Mouse (Mus musculus) forebrain, postnatal 0 days (tissue): Measurements from ENCODE around the gene Olfml2b. TPM values are rescaled to one million over a fixed set of nuclear protein-coding genes. Genes with fewer than 3 reads are reported as not detected.
A peak's percentile ranks its signal among the peaks of the same experiment; 100 is the strongest.

Source experiments
- ATAC-seq: fragments of 200-750 bp; cut with Nextera tagmentation; 2 replicates; pipeline ENCODE4 v1.8.0; 2017; ENCODE audit warnings: mild to moderate bottlenecking, moderate library complexity
- DNase-seq: peaks from one replicate; pipeline ENCODE4 v3.0.0-alpha.2; 2015
- H3K27ac ChIP-seq: fragments of 300-500 bp; sonication (generic); 2 replicates; pipeline ENCODE4 v1.5.1; 2014; ENCODE audit warnings: low read depth, mild to moderate bottlenecking, antibody characterized with exemption, low read length, moderate library complexity, mixed read lengths
- H3K27me3 ChIP-seq: fragments of 300-500 bp; sonication (generic); 2 replicates; pipeline ENCODE4 v1.6.1; 2014; ENCODE audit warnings: mild to moderate bottlenecking, low read length, mixed read lengths; ENCODE audit not compliant: insufficient read depth
- H3K36me3 ChIP-seq: fragments of 300-500 bp; sonication (generic); 2 replicates; pipeline ENCODE4 v1.6.1; 2014; ENCODE audit warnings: mild to moderate bottlenecking, moderate library complexity; ENCODE audit not compliant: insufficient read depth
- H3K4me1 ChIP-seq: fragments of 300-500 bp; sonication (generic); 2 replicates; pipeline ENCODE4 v1.6.1; 2014; ENCODE audit warnings: antibody characterized with exemption; ENCODE audit not compliant: insufficient read depth
- H3K4me2 ChIP-seq: fragments of 300-500 bp; sonication (generic); 2 replicates; pipeline ENCODE4 v1.6.1; 2014; ENCODE audit warnings: low read depth, mild to moderate bottlenecking, moderate library complexity
- H3K4me3 ChIP-seq: fragments of 300-500 bp; sonication (generic); 2 replicates; pipeline ENCODE4 v1.5.1; 2014; ENCODE audit warnings: low read depth, low read length, mixed read lengths
- H3K9ac ChIP-seq: fragments of 300-500 bp; sonication (generic); 2 replicates; pipeline ENCODE4 v1.6.1; 2014; ENCODE audit warnings: mild to moderate bottlenecking
- H3K9me3 ChIP-seq: fragments of 300-500 bp; sonication (generic); 2 replicates; pipeline ENCODE4 v1.6.1; 2016; ENCODE audit warnings: low read length
- CTCF ChIP-seq: sonication (generic); IDR thresholded peaks from 2 replicates; pipeline ENCODE4 v1.5.1; 2016; ENCODE audit warnings: antibody characterized with exemption, control low read depth, low read depth
- whole genome bisulfite sequencing: fragments of 180-500 bp; shearing (Covaris S2); extraction: QIAGEN DNeasy Blood & Tissue Kit; methylation state at CpG from one replicate; pipeline ENCODE4 v1.1.7; 2014; 5-methylcytosine and 5-hydroxymethylcytosine counted together
- polyA plus RNA-seq: library from polyadenylated mRNA; unstranded; fragments of >200 nt; fragmentation: Nextera tagmentation; extraction: Ambion mirVana; gene quantifications from 2 replicates; pipeline ENCODE4 v1.2.1, GENCODE M21; 2015
- total RNA-seq: library from RNA; depleted of rRNA; stranded (reverse); fragments of >200 nt; gene quantifications from 2 replicates; pipeline ENCODE4 v1.2.3, GENCODE M21; 2014

Gene Olfml2b
- total and polyA plus RNA-seq, 2 experiments from 2014 or later: 7.9 to 13.1 TPM

- Histone ChIP-seq H3K9ac (no peak overlapping the region), H3K4me3 (no peak overlapping the region), H3K27me3 (no peaks in the 10 kb centered on the region), H3K9me3 (no peaks in the 10 kb centered on the region), H3K4me1 (no peaks in the 10 kb centered on the region), H3K27ac (no peak overlapping the region), H3K36me3 (peaks cover 5% of the 10 kb centered on the region; the same call in 1 of the 2 replicates), H3K4me2 (no peak overlapping the region)
- TF ChIP-seq CTCF: no peak
- 86% methylated on average over 6 of the region's 6 CpGs for WGBS
- DNase-seq (no peak), ATAC-seq (no peak)
Observed at GRCm38 (mm10) chr1:170702958-170703357, 58.6 kb downstream of the Olfml2b start.

- Histone ChIP-seq H3K27me3 (no peaks in the 10 kb centered on the region), H3K9ac (no peak overlapping the region), H3K4me1 (no peaks in the 10 kb centered on the region), H3K4me3 (no peak overlapping the region), H3K4me2 (no peak overlapping the region), H3K9me3 (no peaks in the 10 kb centered on the region), H3K36me3 (peaks cover 6% of the 10 kb centered on the region; the same call in 1 of the 2 replicates), H3K27ac (no peak overlapping the region)
- DNase-seq (no peak), ATAC-seq (no peak)
- 88% methylated on average over 6 of the region's 6 CpGs for WGBS
- TF ChIP-seq CTCF: no peak
Observed at GRCm38 (mm10) chr1:170704103-170704502, 59.8 kb downstream of the Olfml2b start.

GRCm38 (mm10) chr1:170704911-170705594, 60.7 kb downstream of the Olfml2b start:
- Histone ChIP-seq H3K27me3 (no peaks in the 10 kb centered on the region), H3K36me3 (peaks cover 6% of the 10 kb centered on the region; the same call in 1 of the 2 replicates), H3K4me2 (no peak overlapping the region), H3K4me1 (no peaks in the 10 kb centered on the region), H3K4me3 (no peak overlapping the region), H3K9me3 (no peaks in the 10 kb centered on the region), H3K9ac (no peak overlapping the region), H3K27ac (no peak overlapping the region)
- 21% methylated on average over 4 of the region's 4 CpGs for WGBS
- peak; percentile 50 for ATAC-seq
- peak; percentile 43 for DNase-seq
- no peak for TF ChIP-seq CTCF

- no peaks in the 10 kb centered on the region for H3K27me3 ChIP-seq
- 91% methylated on average over 4 of the region's 4 CpGs for WGBS
- no peak for ATAC-seq
- DNase-seq: no peak
- no peak overlapping the region for H3K9ac ChIP-seq
- peaks cover 6% of the 10 kb centered on the region; the same call in 1 of the 2 replicates for H3K36me3 ChIP-seq
- H3K4me3 ChIP-seq: no peak overlapping the region
- H3K9me3 ChIP-seq: no peaks in the 10 kb centered on the region
- H3K27ac ChIP-seq: no peak overlapping the region
- no peak overlapping the region for H3K4me2 ChIP-seq
- H3K4me1 ChIP-seq: no peaks in the 10 kb centered on the region
- no peak for TF ChIP-seq CTCF
Observed at GRCm38 (mm10) chr1:170706046-170706445, 61.7 kb downstream of the Olfml2b start.

- H3K4me3 ChIP-seq: no peak overlapping the region
- ATAC-seq (no peak), DNase-seq (no peak)
- no peaks in the 10 kb centered on the region for H3K9me3 ChIP-seq
- H3K27ac ChIP-seq: no peak overlapping the region
- TF ChIP-seq CTCF: no peak
- WGBS: 81% methylated on average over 3 of the region's 3 CpGs
- no peak overlapping the region for H3K4me2 ChIP-seq
- no peak overlapping the region for H3K9ac ChIP-seq
- no peaks in the 10 kb centered on the region for H3K4me1 ChIP-seq
- peaks cover 6% of the 10 kb centered on the region; the same call in 1 of the 2 replicates for H3K36me3 ChIP-seq
- H3K27me3 ChIP-seq: no peaks in the 10 kb centered on the region
Observed at GRCm38 (mm10) chr1:170709034-170709433, 64.7 kb downstream of the Olfml2b start.

- 95% methylated on average over 8 of the region's 8 CpGs for WGBS
- ATAC-seq: no peak
- no peaks in the 10 kb centered on the region for H3K27me3 ChIP-seq
- H3K36me3 ChIP-seq: peaks cover 6% of the 10 kb centered on the region; the same call in 1 of the 2 replicates
- H3K27ac ChIP-seq: no peak overlapping the region
- no peaks in the 10 kb centered on the region for H3K4me1 ChIP-seq
- H3K4me3 ChIP-seq: no peak overlapping the region
- TF ChIP-seq CTCF: no peak
- no peak overlapping the region for H3K4me2 ChIP-seq
- no peak overlapping the region for H3K9ac ChIP-seq
- DNase-seq: no peak
- no peaks in the 10 kb centered on the region for H3K9me3 ChIP-seq
Observed at GRCm38 (mm10) chr1:170709481-170709880, 65.1 kb downstream of the Olfml2b start.

GRCm38 (mm10) chr1:170709969-170710368, 65.6 kb downstream of the Olfml2b start:
- TF ChIP-seq CTCF: no peak
- no peaks in the 10 kb centered on the region for H3K9me3 ChIP-seq
- no peak overlapping the region for H3K4me2 ChIP-seq
- no peak overlapping the region for H3K4me3 ChIP-seq
- no peak overlapping the region for H3K9ac ChIP-seq
- 100% methylated on average over 3 of the region's 3 CpGs for WGBS
- DNase-seq (no peak), ATAC-seq (no peak)
- no peaks in the 10 kb centered on the region for H3K27me3 ChIP-seq
- peaks cover 6% of the 10 kb centered on the region; the same call in 1 of the 2 replicates for H3K36me3 ChIP-seq
- H3K4me1 ChIP-seq: no peaks in the 10 kb centered on the region
- H3K27ac ChIP-seq: no peak overlapping the region
